In genomic region chr1:182664841-182665240, GRCm38 (mm10) we compare ENCODE assay signal across 26 mouse cellular contexts.
"Had no signal": no experiment of that assay in that cellular context is flagged by ENCODE, and none has a peak within 500 bp of the region (broad histone marks: within the 10 kb centered on the region; RNA-seq: fewer than 3 reads in every experiment).

No protein-coding gene starts in this region.

- ATAC-seq: hindbrain, embryonic 16.5 days; inflammation-experienced regulatory T-cells, adult 6 months; intestine, embryonic 15.5 days; intestine, postnatal 0 days had no signal

- H3K4me3 ChIP-seq: gastrocnemius, adult 2 months; heart, embryonic 10.5 days; heart, embryonic 12.5 days; intestine, embryonic 15.5 days; kidney, embryonic 15.5 days; layer of hippocampus, adult 2 months; left cerebral cortex, adult 2 months; limb, embryonic 10.5 days; limb, embryonic 12.5 days; liver, embryonic 13.5 days had no signal

- H3K9ac ChIP-seq: heart, embryonic 12.5 days; hindbrain, embryonic 14.5 days; intestine, embryonic 15.5 days; kidney, embryonic 15.5 days; limb, embryonic 12.5 days; liver, embryonic 13.5 days had no signal

- DNase-seq: gastrocnemius, adult 2 months; gastrocnemius, postnatal 10 days; gastrocnemius, postnatal 25 days; heart, adult 18-20 months; heart, postnatal 10 days; heart, postnatal 4 days; kidney, adult 18-20 months; kidney, adult 8-10 months; kidney, postnatal 14 days; kidney, postnatal 4 days; liver; liver, embryonic 13.5 days had no signal

- H3K27me3 ChIP-seq: heart, embryonic 12.5 days; intestine, embryonic 15.5 days; kidney, embryonic 15.5 days; limb, embryonic 12.5 days; liver, embryonic 13.5 days had no signal

- H3K4me2 ChIP-seq: heart, embryonic 12.5 days; hindbrain, embryonic 14.5 days; intestine, embryonic 15.5 days; kidney, embryonic 15.5 days; limb, embryonic 12.5 days; liver, embryonic 11.5 days; liver, embryonic 13.5 days had no signal

- H3K27ac ChIP-seq: gastrocnemius, adult 2 months; heart, embryonic 10.5 days; hindbrain, embryonic 14.5 days; intestine, embryonic 15.5 days; kidney, embryonic 15.5 days; kidney, postnatal 0 days; layer of hippocampus, adult 2 months; left cerebral cortex, adult 2 months; limb, embryonic 10.5 days; limb, embryonic 12.5 days; liver, embryonic 13.5 days had no signal

- H3K9me3 ChIP-seq: heart, embryonic 10.5 days; heart, embryonic 12.5 days; intestine, embryonic 15.5 days; kidney, embryonic 15.5 days; limb, embryonic 10.5 days; limb, embryonic 12.5 days; liver, embryonic 13.5 days had no signal

- H3K36me3 ChIP-seq: heart, embryonic 10.5 days; heart, embryonic 12.5 days; intestine, embryonic 15.5 days; kidney, embryonic 15.5 days; limb, embryonic 10.5 days; limb, embryonic 12.5 days; liver, embryonic 13.5 days had no signal
